Mouse (Mus musculus): Measurements from ENCODE around the gene Gm49337. TPM values are rescaled to one million over a fixed set of nuclear protein-coding genes. Genes with fewer than 3 reads are reported as not detected.
"Not testable (repeated sequence)": the region's sequence is repeated elsewhere in the genome, so short reads cannot be mapped to it uniquely, and the experiment has no call there.

Gm49337 gene
- polyA plus RNA-seq, 2 experiments from 2014 or later = not detected

DNA sequence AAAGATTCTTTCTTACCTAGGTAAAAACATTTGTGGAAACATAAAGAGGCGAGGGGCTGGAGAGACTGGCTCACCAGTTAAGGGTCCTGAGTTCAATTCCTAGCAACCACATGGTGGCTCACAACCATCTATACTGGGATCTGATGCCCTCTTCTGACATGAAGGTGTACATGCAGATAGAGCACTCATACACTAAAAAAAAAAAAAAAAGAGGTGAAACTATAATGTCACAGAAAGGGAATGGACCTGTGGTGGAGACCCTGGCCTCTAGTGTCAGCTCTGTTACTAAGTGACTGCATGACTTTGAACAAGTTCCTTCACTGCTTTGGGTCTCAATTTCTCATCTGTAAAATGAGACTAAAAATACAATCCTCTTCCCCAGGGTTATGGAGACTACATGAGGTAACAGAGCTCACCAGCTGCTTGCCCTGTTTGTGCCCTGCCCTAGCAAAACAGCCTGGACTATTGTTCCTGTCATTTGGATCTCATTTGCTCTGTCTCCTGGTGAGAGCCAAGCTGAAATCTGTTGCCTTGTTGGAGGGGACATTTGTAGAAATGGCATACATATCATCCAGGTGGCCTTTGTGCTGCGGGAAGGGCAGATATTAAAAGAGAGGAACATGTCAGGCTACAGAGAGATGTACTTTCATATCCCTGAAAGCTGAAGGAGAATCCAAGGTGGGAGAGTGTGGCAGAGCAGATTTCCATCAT is 42.9 kb downstream of the Gm49337 start:
- no peak for ATAC-seq

DNA sequence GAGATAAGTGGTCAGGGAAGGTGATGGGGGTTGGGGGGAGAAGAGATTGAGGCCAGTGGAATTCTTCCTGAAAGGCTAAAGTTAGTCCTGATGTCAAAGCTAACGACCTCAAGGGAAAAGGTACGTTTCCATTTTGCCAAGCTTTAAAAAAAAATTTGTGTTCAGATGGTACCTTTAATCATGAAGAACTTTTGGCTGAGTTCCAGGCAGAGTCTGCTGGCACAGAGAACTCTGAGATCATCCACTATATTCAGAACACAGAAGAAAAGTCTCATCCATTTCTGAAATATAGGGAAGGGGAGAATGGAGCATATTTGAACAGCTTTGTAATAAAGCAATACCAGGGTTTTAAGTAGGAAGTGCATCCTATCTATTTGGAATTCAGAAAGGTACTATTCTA is 43.9 kb downstream of the Gm49337 start:
- ATAC-seq = no peak

DNA sequence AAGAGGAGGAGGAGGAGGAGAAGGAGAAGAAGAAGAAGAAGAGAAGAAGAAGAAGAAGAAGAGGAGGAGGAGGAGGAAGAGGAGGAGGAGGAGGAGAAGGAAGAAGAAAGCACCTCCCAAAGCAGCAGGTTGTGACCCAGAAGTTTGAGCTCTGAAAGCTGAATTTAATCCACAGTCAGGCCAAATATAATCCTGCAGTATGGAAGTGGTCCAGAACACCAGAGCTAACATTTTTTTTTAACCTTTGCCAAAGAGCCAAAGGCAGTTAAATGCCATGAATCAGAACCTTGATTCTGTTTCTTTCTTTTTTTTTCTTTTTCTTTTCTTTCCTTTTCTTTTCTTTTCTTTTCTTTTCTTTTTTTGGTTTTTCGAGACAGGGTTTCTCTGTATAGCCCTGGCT is 44.5 kb downstream of the Gm49337 start:
- not testable (repeated sequence) for ATAC-seq

DNA sequence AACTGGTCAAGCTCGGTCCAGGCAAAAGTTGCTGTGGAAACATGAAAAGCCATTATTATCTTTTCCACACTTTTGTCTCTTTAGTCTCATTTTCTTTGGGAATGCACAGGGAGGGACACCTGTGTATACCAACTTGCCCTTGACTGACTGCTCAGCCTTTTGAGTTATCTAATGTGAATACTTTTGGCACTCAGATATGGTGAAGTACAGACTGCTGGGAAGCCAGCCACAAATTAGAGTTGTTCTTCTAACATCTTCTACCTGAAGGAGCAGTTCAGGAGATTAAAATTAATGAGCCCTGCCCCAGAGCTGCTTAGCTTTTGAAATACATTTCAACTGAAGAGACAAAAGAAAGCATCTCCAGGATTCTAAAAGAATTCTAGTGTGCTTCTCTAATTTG is 45.9 kb downstream of the Gm49337 start:
- ATAC-seq = no peak

DNA sequence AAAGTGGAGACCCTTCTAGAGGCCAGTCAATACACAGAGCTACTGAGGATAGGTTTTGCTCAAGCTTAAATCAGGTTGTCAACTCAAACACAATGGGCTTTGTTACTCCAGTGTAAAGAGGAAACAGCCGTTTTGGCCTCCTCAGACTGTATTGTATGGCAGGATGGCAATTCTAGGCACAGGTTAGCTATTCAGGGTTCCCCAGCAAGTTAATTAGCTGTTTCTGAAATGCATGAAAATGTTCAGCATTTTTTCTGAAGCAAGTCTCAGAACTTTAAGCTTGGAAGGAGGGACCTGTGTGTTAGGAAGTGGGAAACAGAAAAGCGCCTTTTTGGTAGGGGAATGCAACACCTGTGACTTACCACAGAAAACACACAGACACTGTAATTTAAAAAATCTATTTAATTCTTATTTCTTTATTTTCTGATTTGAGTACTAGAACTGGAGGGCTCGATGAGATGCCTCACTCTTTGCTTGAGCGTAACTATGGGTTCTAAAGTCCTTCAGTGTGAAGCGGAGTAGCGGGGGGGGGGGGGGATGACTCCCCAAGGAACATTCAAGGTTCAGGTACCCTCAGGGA is 47.0 kb downstream of the Gm49337 start:
- ATAC-seq = no peak

DNA sequence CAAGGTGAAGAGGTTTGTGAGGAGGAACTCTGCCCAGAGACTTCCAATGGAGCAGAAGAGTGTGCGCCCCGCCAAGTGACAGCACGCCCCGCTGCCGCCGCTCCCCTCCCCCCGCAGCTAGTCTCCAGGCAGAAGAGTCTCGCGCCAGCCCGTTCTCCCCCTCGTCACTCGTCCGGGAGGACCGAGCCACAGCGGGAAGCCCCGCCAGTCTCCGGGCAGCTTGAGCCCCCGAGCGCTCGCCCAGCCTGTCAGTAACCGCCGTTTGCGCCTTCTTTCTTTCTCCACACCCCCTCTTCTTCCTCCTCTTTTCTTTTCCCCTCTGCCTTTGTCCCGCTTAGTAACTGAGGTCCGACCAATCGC is 47.6 kb downstream of the Gm49337 start:
- ATAC-seq = peak; percentile 46

DNA sequence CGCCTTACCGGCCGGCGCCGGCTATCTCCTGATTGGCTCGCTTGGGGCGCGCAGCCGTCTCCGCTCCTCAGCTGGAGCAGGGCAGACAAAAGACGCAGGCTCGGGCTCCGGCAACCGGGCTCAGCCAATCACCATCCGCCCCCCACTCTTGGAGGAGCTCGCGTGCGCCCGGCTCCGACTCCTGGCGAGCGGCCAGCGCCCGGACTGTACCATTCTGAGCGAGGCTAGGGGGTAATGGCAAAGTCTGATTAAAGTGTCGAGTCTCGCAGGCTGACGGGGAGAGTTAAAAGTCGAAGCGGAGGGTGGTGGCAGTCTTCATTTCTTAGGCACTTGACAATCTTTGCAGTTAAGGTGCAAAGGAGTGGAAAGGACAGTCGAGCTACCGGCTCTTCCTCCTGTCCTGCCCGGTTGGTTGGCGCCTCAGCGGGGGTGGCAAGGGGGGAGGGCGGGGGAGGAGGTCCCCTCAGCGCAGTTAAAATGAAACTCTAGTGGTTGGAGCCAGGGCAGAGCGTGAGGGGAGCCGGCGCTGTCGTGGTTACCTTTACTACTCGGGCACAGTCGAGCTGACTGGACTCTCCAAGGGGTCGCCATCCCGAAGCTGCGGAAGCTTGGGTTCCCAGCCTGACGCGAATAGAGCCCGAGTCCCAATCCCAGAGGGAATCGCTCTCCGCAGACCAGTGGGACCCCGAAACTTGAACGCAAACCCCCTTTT is 48.1 kb downstream of the Gm49337 start, which contains the start of gene Pik3r3:
Gene Pik3r3, plus strand, starts transcription at position 479 of the 712 bp plus-strand sequence.
- ATAC-seq = peak; percentile 94

DNA sequence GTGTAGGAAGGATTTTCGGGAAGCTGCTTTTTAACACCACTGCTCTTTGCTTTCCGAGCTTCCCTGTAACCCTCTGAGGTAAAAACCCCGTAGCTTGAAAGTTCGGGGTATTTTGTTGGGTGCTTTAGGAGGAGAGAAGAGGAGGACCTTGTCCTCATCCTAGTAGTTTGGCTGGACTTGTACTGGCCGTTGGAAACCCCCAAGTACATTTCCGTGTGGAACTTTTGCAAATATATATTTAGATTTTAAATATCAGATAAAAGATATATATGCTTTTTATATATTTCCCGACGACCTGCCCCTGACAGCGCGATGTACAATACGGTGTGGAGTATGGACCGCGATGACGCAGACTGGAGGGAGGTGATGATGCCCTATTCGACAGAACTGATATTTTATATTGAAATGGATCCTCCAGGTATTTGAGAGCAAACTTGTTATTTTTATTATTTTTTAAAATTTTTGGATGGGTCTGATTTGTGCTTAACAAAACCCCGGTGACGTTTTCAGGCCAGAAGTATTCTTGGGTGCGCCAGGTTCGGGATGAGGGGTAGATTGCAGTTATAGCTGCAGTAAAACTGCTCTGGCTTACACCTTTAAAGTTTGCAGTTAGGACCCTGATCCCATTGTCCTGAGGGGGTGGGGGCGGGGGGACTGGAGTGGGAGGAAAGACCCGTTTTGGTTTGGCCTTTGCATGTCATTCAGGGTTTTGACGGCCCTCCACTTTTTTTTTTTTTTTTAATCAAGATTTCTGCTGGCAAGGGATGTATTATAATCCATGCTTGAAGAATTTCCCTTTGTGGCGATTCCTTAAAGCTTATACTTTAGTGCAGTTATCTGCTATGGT is 49.0 kb downstream of the Gm49337 start:
- ATAC-seq = no peak

DNA sequence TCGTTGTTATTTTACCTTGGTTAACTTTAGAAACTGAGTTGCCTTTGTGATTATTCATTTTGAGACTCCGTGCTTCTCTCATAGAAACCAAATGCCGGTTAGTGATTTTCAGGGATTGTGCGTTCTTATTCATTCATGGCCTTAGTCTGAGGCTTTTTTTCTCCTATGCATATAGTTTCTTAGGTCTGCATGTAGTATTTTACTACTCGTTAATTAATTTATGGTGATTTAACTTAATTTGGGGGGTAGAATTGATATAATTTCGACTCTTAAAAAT is 49.6 kb downstream of the Gm49337 start:
- ATAC-seq = no peak

DNA sequence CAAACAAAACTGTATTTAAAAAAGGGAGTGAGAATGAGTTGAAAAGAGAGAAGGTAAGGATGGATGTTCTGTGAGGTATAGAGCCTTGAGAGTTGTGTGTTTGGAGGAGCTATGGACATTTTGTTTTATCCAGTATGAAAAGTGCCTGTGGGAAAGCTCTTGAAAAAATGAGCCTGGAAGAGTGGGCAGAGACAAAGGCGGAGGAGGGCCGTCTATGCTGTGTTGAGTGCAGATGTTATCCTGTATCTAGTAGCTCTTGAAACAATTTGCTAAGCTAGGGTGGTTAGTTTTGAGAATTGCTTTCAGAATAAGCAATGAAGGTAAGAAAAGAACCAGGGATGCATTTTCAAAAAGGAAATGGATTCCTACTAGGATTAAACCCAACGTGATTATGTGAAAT is 70.2 kb downstream of the Gm49337 start:
- ATAC-seq = no peak

DNA sequence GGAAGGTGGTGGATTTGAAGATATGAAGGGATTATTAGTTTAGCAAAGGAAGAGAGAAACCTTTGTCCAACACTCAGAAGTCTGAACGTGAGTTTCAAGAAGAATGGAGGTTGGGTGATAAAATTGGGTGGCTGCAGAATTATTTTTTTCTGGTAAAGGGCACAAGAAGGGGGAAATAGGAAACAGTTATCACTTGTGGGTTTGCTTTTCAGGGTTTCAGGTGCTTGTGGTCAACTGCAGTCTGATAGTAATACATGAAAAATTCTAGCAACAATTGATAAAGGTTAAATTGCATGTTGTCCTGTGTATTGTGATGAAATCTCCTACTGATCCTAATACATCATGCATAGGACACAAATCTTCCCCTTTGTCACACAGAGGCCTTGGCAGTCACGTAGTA is 71.1 kb downstream of the Gm49337 start:
- ATAC-seq = no peak

DNA sequence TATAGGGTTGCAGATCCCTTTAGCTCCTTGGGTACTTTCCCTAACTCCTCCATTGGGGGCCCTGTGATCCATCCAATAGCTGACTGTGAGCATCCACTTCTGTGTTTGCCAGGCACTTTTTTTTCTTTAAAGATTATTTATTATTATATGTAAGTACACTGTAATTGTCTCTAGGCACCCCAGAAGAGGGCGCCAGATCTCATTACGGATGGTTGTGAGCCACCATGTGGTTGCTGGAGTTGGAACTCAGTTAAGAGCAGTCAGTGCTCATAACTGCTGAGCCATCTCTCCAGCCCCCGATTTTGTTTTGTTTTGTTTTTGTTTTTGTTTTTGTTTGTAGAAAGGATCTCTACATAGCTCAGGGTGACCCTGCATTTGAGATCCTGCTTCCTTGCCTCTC is 72.7 kb downstream of the Gm49337 start:
- peak; percentile 45 for ATAC-seq

DNA sequence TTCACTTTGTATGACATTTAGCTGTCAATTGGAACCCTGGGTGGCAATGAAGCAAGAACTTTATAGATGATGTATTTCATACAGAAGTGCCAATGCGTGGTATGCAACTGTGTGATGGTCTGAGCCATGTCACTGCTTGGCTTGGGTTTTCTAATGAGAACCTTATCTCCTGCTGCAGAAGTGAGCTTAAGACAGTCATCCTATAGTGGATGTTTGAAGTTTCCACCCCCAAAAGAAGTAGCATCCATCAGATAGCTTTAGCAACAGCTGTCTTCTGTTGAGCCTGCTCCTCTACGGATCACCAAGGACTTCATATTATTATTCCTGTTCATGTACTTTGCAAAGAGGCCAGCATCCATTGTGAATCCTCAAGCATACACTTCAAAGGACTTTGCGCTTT is 76.8 kb downstream of the Gm49337 start:
- no peak for ATAC-seq

DNA sequence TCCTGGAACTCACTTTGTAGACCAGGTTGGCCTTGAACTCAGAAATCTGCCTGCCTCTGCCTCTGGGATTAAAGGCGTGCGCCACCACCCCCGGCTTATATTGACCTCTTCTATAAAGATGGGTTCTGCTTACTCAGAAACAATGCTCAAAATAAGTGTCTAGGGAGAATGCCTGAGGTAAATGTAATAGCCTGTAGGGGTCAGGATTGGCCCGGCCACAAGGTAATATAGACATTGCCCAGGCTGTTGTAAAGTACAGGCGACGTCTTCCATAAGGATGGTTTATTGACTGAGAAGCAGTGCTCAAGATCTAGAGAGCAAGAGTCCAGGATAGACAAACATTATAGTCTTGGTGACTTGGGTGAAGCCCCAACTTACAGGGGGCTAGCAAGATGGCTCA is 95.0 kb downstream of the Gm49337 start:
- no peak for ATAC-seq

DNA sequence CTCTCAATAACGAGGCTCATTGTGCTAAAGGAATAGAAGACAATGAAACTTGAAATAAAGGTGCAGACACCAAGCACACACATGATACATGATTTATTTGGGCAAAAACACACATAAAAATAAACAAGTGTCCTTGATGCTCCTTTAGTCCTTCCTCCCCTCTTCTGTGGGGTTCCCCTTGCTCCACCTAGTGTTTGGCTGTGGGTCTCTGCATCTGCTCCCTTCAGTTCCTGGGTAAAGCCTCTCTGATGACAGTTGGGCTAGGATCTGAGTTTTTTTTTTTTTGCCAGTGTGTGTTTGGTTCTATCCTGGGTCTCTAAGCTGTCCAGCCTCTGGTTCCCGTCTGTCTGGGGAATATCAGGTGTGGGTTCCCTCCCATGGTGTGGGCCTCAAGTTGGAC is 109.0 kb downstream of the Gm49337 start:
- no peak for ATAC-seq

DNA sequence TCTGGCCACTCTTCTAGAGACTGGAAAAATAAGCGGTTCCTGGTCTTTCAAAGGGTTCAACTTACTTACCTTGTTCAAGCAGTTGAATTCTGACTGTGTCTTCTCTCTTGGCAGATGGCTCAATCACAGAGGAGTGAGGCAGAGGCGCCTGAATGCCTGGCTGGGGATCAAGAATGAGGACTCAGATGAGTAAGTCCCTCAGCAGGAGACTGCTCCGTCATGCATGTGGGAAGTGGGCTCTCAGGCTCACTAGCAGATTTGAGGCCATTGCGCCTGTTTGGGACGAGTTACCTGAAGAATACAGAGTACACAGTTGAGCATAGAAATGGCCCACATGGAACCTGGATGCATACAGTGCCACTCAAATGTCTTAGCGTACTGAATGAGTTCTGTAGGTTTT is 118.4 kb downstream of the Gm49337 start:
- no peak for ATAC-seq

DNA sequence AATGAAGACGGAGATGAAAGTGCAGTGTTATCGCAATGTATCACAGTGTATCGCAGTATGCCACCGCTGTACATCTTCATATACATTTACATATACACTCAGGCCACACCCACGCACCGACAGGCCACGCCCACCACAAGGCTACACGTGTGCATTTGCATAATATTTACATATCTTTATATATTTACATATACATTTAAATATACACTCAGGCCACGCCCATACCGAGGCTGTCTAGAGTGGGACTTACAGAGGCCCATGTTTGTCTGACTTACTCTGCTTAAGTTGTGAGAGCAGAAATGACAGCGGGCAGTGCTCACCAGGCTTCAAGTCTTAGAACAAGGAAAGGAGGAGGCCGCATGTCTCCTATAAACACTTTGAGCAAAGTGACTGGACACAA is 120.1 kb downstream of the Gm49337 start:
- ATAC-seq = no peak

DNA sequence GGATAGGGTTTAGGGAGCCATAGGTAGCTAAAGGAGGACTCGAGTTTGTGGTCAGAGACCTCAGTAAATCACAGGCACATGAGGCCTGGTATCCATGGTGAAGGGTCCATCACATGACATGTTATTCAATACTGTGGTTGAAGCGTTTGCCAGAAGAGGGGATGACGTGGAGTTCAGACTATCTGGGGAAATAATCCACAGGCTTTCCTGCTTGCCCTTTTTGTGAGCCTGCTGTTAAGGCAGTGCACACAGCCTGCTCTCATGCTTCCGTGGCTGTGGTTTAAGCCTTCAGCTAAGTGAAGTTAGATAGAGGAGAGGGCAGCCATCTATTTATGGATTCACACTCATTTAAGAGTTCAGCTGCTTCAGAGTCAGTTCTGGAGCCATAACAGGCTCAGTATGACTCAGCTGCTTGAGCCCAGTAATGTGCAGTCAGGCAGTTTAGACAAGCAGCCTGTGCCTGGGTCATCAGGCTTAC is 127.7 kb downstream of the Gm49337 start:
- no peak for ATAC-seq

DNA sequence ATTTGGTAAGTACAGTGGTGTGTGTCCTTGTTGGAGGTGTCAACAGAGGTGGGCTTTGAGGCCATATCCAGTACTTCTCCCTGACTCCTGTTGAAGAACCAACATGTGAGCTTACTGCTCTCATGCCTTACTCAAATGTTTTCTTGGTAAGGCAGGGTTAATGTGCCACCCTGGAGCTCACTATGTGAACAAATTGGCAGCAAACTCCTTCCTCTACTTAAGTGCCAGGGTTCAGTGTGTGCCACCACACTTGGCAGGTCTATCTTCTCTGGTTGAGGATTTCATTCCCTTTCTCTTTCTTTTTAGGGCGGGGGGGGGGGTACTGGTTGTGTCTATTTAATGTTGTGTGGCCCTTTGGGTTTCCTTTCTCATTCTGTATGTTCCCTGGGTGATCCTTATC is 131.4 kb downstream of the Gm49337 start:
- no peak for ATAC-seq

DNA sequence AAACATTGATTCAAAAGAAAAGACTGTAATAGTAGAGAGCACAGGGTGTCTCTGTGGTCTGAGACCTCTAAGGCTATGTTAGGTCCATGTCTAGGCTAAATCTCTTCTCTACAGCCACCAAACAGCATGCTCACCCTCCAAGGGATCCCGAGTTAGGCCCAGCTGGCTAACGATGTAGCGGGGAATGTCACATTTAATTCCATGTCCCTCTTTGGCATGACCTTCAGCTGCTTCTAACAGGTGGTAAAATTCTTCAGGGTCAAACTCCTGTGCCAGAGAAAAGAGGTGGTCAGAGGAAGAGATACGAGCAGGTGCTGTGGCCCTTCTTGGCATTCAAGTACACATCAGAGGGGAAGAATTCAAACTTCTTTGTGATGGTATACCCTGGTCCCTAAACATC is 144.4 kb downstream of the Gm49337 start:
- no peak for ATAC-seq

DNA sequence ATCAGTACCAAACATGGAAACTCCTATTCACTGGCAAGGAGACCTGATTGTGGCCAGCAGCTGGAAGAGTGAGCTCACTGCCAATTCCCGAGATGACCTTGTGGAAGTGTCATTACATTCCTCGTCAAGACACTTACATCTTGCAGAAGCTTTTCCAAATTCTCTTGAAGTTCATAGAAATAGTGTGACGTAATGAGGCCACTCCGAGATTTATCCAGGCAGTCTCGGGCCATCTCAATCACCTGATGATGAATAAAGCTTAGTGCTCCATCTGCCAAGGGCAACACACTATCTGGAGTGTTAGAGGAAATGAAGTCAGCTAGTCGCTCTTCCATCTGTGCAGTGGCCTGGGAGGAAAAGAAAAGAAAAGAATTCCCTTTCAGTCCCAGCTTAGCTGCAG is 148.9 kb downstream of the Gm49337 start:
- no peak for ATAC-seq

DNA sequence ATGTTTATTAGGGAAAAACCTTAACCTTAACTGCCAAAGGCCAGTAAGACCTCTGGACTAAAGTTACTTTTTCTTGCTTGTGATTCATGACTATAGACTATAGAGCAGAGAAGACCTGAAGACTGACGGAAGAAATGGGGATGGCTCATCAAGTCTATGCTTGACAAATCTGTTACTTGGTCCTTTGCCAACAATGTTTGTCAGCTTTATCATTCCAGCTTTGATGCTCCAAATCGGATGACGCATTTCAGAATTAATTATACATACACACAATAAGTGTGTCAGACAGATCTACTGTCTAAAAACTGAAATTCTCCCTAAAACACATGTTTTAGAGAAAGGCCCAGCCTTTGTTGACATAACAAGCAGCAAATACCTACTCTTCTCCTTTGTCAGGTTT is 156.1 kb downstream of the Gm49337 start:
- ATAC-seq = no peak

DNA sequence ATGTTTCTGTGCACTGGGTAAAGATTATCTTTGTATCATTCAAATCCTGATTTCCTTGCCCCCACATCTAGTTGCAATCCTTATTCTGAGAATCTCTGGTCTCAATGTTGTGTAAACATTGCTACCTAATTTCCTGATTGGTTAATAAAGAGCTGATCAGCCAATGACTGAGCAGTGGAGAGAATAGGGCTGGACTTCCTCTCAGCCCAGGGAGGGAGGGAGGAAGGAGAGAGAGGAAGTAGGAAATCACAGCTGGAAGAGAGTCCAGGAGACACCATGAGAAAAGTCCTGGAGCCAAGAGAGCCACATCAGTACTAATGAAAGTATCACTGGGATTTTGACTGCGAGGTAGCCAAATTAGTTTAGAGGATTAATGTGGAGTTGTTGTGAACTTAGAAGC is 163.1 kb downstream of the Gm49337 start:
- ATAC-seq = no peak
